Mouse (Mus musculus) embryonic facial prominence, embryonic 12.5 days (tissue): Measurements from ENCODE around the gene Gm12184. TPM values are rescaled to one million over a fixed set of nuclear protein-coding genes. Genes with fewer than 3 reads are reported as not detected.
"Not testable (repeated sequence)": the region's sequence is repeated elsewhere in the genome, so short reads cannot be mapped to it uniquely, and the experiment has no call there.

Source experiments
- ATAC-seq: fragments of 200-750 bp; cut with Nextera tagmentation; 2 replicates; pipeline ENCODE4 v1.8.0; 2017; ENCODE audit not compliant: insufficient number of reproducible peaks, insufficient read depth, low FRiP score, low TSS enrichment
- H3K27ac ChIP-seq: fragments of 300-500 bp; sonication (generic); 2 replicates; pipeline ENCODE4 v1.5.1; 2016; ENCODE audit warnings: mild to moderate bottlenecking
- H3K27me3 ChIP-seq: fragments of 300-500 bp; sonication (generic); 2 replicates; pipeline ENCODE4 v1.6.1; 2016; ENCODE audit warnings: mild to moderate bottlenecking, moderate library complexity
- H3K36me3 ChIP-seq: fragments of 300-500 bp; sonication (generic); 2 replicates; pipeline ENCODE4 v1.6.1; 2016; ENCODE audit warnings: mild to moderate bottlenecking
- H3K4me1 ChIP-seq: fragments of 300-500 bp; sonication (generic); 2 replicates; pipeline ENCODE4 v1.6.1; 2016
- H3K4me2 ChIP-seq: fragments of 300-500 bp; sonication (generic); replicated peaks from 2 replicates; pipeline ENCODE4 v1.6.1; 2016; ENCODE audit warnings: mild to moderate bottlenecking, moderate library complexity
- H3K4me3 ChIP-seq: fragments of 300-500 bp; sonication (generic); 2 replicates; pipeline ENCODE4 v1.5.1; 2016; ENCODE audit warnings: mild to moderate bottlenecking
- H3K9ac ChIP-seq: fragments of 300-500 bp; sonication (generic); 2 replicates; pipeline ENCODE4 v1.6.1; 2016; ENCODE audit warnings: mild to moderate bottlenecking, moderate library complexity
- H3K9me3 ChIP-seq: fragments of 300-500 bp; sonication (generic); 2 replicates; pipeline ENCODE4 v1.6.1; 2016; ENCODE audit warnings: mild to moderate bottlenecking, moderate library complexity
- WGBS: fragments of 180-500 bp; shearing (Covaris S2); methylation state at CpG from one replicate; pipeline ENCODE4 v1.1.7; 2016; 5-methylcytosine and 5-hydroxymethylcytosine counted together
- polyA plus RNA-seq: library from polyadenylated mRNA; unstranded; fragments of >200 nt; fragmentation: Nextera tagmentation; extraction: Ambion mirVana; gene quantifications from 2 replicates; pipeline ENCODE4 v1.2.1, GENCODE M21; 2016

Gene Gm12184
- polyA plus RNA-seq: 6.9 and 7.0 TPM in 2 replicates

DNA sequence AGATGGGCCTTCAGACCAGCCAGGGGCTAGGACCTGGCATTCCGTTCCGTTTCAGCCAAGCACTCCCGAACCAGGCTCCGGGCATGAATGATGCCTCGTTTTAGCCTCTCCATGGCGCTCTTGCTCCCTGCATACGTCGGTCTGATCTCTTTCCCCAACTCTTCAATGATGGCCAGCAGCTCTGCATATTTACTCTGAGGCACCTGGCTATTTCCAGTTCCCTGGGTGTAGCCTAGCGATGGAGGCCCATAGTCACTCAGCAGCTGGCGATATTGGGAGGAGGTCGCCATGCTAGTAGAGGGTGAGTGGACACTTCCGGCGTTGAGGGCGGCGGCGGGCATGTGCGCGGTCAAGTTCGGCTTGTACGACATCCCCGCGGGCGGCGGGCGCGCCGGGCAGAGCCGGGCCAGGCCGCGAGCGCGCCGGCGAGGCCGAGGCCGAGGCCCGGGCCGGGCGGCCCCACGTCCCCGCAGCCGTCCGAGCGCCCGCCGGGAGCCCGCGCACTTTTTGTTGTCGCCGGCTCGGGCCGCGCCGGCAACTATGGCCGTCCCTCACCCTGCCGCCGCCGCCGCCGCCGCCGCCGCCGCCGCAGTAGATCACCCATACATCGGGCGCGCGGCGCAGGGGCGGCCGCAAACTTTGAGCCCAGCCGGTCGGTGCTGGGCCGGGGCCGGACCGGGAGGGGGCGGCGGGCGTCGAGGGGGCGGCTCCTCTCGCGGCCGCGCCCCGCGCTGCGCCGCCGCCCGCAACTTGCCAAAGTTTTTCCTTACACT, at the start of gene Gm12184, which contains the start of gene Trim7:
Gene Gm12184, minus strand, starts transcription at position 677 of the 773 bp plus-strand sequence.
Gene Trim7, plus strand, starts transcription at position 162 of the 773 bp plus-strand sequence.
- ATAC-seq: peak; percentile 76
- Histone ChIP-seq H3K4me3 (peak within 1 kb of the TSS; percentile 40), H3K9ac (peak within 1 kb of the TSS; percentile 45; the same call in 1 of the 2 replicates), H3K27me3 (peaks cover 14% of the 10 kb centered on the region), H3K4me2 (peak within 1 kb of the TSS; percentile 69)
- H3K9me3 ChIP-seq, H3K27ac ChIP-seq, H3K36me3 ChIP-seq, H3K4me1 ChIP-seq: not testable (repeated sequence)
- under 1% methylated on average over 59 of the region's 92 CpGs for WGBS

DNA sequence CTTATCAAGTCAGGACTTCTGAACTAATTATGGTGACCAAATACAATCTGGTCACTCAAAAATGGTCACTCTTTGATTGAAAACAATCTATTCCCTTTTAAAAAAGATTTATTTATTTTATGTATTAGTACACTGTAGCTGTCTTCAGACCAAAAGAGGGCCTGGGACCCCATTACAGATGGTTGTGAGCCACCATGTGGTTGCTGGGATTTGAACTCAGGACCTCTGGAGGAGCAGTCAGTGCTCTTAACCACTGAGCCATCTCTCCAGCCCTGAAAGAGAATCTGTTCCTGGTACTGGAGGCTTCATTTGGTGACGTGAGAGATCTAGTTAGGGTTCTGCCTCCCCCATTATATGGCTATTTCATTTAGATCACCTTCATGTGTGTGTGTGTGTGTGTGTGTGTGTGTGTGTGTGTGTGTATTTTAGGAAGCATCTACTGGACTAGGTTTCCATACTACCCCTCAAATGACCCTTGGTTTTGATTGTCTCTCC, 48.9 kb upstream of the Gm12184 start:
- 89% methylated on average over 1 of the region's 1 CpGs for WGBS
- H3K4me2 ChIP-seq, H3K27me3 ChIP-seq, H3K27ac ChIP-seq, H3K9me3 ChIP-seq, H3K4me3 ChIP-seq, H3K4me1 ChIP-seq, ATAC-seq, H3K9ac ChIP-seq, H3K36me3 ChIP-seq: not testable (repeated sequence)

DNA sequence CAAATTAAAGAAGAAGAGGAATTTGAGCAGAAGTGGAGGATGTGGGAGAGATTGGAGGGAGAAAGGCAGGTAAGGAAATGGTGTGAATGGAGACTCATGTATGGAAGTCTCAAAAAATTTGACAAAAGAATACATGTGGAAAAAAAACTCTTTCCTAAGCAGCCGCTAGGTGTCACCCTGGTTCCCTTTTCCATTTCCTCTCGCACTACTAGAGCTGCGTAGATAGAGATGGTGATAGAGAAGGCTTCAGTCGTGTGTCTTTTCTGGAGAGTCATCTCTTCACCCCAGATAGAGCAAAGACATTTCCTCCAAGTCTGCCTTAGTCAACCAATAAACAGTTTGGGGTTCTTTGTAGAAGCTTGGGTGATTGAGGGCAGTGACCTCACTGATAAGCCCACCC, 48.0 kb upstream of the Gm12184 start:
- H3K36me3 ChIP-seq: no peaks in the 10 kb centered on the region
- H3K4me3 ChIP-seq: no peak overlapping the region
- H3K4me1 ChIP-seq: no peaks in the 10 kb centered on the region
- no peaks in the 10 kb centered on the region for H3K9me3 ChIP-seq
- no peak overlapping the region for H3K9ac ChIP-seq
- no peak overlapping the region for H3K4me2 ChIP-seq
- no peaks in the 10 kb centered on the region; the same call in 1 of the 2 replicates for H3K27me3 ChIP-seq
- 1% methylated on average over 4 of the region's 4 CpGs for WGBS
- no peak overlapping the region for H3K27ac ChIP-seq
- ATAC-seq: no peak

DNA sequence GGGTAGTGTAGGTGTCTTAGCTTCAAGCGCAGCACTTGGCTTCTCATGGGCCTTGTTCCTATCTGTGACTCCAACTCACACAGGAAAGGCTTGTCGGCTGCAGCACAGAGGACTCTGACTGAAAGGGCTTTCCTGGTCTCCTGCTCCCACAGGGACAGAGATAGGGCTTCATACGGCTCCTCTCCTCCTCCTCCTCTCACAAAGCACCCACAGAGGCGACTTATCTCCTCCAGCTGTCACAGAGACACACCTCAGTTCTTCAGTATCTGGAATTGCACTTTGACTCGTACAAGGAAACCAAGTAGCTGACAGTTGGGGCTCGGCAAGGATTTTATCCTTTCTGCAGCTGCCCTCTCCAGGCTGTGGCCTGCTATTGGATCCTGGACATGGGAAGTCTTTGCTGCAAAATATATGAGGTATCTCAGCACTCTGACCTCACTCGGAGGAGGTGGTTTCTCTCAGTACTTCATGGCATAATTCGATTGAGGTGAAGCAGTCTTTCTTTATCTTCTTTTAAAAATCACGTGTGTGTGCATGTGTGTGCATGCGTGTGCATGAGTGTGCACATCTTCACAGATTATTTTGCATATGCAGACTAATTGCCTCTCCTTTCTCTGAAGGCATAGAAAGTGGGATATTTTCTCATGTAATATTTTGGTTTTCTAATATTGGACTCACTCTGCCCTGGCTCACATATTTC, 47.3 kb upstream of the Gm12184 start:
- H3K27me3 ChIP-seq: no peaks in the 10 kb centered on the region; the same call in 1 of the 2 replicates
- 75% methylated on average over 10 of the region's 10 CpGs for WGBS
- ATAC-seq: no peak

DNA sequence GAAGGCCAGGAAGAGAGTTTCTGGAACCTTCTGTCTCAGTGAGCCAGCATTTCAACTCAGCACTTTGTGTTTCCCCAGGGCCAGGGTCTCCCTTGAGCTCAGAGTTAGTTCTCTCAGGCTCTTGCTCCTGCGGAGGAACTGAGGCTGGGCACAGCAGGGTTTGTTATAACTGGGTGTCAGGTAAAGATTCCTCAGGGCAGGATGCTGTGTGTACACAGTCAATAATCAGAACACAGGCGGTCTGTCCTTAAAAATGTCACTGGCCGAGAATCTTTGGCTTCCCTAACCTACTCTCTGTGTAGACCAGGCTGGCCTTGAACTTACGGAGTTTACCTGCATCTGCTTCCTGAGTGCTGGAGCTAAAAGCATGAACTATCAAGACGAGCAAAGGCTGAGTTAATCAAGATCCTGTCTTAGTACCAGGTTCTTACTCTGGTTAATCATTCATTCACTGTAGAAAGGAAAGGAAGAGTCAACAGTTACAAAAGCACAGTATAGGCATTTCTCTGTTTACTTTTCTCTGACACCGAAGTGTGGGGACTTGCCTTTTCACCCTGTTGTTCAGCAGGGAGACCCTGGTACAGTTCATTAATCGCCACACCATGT, 46.3 kb upstream of the Gm12184 start:
- no peak overlapping the region for H3K4me3 ChIP-seq
- no peak overlapping the region for H3K9ac ChIP-seq
- no peak overlapping the region for H3K4me2 ChIP-seq
- H3K36me3 ChIP-seq: no peaks in the 10 kb centered on the region
- H3K4me1 ChIP-seq: no peaks in the 10 kb centered on the region
- no peaks in the 10 kb centered on the region; the same call in 1 of the 2 replicates for H3K27me3 ChIP-seq
- no peak overlapping the region for H3K27ac ChIP-seq
- no peaks in the 10 kb centered on the region for H3K9me3 ChIP-seq
- WGBS: 78% methylated on average over 7 of the region's 7 CpGs
- ATAC-seq: no peak

More for the DNA sequence above, 47.3 kb upstream of the Gm12184 start:
- Histone ChIP-seq H3K27ac (no peak overlapping the region), H3K4me3 (no peak overlapping the region), H3K9ac (no peak overlapping the region), H3K4me1 (no peaks in the 10 kb centered on the region), H3K9me3 (no peaks in the 10 kb centered on the region), H3K4me2 (no peak overlapping the region), H3K36me3 (no peaks in the 10 kb centered on the region)

DNA sequence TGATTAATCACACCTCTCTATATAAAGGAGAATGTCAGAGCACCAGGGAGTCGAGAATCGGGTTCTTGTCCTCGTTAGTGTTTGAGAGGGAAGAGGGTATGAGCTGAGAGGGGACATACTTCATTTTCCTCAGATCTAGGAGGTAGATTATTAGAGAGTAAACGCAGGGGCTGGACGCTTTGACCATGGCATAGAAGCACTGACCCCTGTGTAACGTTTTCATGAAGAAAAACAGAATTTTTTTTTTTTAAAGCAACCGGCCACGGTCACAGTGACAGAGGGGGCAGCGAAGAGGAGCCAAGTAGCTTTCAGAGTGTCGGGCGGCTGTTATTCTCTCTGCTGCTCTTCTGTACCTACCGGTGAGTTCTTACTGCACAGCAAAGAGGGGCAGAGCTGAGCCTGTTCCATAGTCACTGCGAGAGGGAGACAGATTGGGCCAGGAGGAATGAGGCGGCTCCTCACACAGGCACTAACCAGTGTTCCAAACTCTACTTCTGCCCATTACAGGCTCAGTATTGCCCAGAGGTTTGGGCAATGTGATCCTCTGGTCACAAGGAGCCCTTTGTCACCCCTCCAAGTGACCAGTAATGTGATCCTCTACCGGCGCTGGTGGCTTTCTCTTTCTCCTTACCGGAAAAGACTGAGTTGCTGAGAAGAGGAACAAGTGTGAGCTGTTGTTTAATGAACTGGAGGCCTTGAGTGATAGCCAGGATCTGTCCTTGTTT, 45.5 kb upstream of the Gm12184 start:
- Histone ChIP-seq H3K36me3 (no peaks in the 10 kb centered on the region), H3K4me2 (peak overlapping the region; percentile 66), H3K9me3 (no peaks in the 10 kb centered on the region), H3K9ac (0 out of 2 replicates have a peak overlapping the region, but pooled peaks have one; percentile 31), H3K4me3 (peak overlapping the region; percentile 38), H3K27ac (no peak overlapping the region), H3K27me3 (no peaks in the 10 kb centered on the region; the same call in 1 of the 2 replicates), H3K4me1 (no peaks in the 10 kb centered on the region)
- WGBS: 6% methylated on average over 17 of the region's 17 CpGs
- no peak; the same call in 1 of the 2 replicates for ATAC-seq

DNA sequence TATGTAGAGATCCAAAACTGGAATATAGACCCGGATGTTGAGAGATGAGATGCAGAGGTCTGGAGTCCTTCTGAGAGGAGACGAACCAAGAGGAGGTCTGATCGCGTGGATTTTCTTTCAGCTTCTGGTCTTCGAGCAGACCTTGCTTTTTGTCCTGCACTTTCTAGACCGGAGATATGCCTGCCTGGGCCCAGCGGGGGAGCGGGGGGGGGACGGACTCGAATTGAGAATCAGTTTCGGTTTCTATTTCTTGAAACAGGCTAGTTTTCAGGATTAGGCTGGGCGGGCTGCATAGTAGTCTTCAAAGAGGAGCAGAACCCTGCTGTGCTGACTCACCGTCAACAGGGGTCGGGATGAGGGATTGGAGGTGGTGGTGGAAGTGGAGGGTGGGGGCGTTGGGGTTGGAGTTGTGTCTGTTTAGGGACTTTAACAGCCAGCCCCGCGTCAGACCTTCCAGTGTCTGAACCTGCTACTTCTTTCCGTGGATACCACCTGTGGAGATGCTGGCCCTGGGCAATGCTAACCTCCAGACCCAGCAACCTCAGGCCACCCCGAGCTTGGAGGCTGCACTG, 44.8 kb upstream of the Gm12184 start, which contains the start of gene Irgm1:
Gene Irgm1, minus strand, starts transcription at position 483 of the 572 bp plus-strand sequence.
- Histone ChIP-seq H3K36me3 (no peaks in the 10 kb centered on the region), H3K4me3 (peak within 1 kb of the TSS; percentile 38), H3K27me3 (no peaks in the 10 kb centered on the region; the same call in 1 of the 2 replicates), H3K27ac (no peak within 1 kb of the TSS), H3K4me1 (no peaks in the 10 kb centered on the region), H3K4me2 (peak within 1 kb of the TSS; percentile 66), H3K9me3 (no peaks in the 10 kb centered on the region), H3K9ac (peak within 1 kb of the TSS; percentile 31)
- ATAC-seq: peak; percentile 64; the same call in 1 of the 2 replicates
- WGBS: 2% methylated on average over 19 of the region's 19 CpGs

DNA sequence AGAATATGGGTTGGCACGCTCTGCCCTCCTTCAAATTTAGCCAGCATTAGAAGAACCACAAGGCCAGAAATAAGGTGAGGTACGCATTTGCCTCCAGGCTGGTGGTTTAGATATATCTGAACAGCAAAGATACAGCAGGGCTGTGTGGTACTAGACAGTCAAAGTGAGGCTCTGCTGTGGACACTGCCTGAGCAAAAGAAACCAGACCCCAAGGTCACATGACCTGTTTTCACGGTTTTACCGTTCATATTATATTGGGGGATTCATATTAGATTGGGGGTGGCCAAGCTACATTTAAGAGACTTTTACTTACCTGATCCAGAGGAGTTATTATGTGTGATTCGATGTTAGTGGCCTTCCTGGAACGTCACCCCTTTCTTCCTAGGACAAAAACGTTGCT, 44.3 kb upstream of the Gm12184 start:
- Histone ChIP-seq H3K27ac (no peak overlapping the region), H3K9ac (peak overlapping the region; percentile 31; the same call in 1 of the 2 replicates), H3K36me3 (no peaks in the 10 kb centered on the region), H3K9me3 (no peaks in the 10 kb centered on the region), H3K27me3 (no peaks in the 10 kb centered on the region; the same call in 1 of the 2 replicates), H3K4me2 (peak overlapping the region; percentile 66), H3K4me3 (peak overlapping the region; percentile 38), H3K4me1 (no peaks in the 10 kb centered on the region)
- ATAC-seq: no peak
- 34% methylated on average over 7 of the region's 7 CpGs for WGBS

DNA sequence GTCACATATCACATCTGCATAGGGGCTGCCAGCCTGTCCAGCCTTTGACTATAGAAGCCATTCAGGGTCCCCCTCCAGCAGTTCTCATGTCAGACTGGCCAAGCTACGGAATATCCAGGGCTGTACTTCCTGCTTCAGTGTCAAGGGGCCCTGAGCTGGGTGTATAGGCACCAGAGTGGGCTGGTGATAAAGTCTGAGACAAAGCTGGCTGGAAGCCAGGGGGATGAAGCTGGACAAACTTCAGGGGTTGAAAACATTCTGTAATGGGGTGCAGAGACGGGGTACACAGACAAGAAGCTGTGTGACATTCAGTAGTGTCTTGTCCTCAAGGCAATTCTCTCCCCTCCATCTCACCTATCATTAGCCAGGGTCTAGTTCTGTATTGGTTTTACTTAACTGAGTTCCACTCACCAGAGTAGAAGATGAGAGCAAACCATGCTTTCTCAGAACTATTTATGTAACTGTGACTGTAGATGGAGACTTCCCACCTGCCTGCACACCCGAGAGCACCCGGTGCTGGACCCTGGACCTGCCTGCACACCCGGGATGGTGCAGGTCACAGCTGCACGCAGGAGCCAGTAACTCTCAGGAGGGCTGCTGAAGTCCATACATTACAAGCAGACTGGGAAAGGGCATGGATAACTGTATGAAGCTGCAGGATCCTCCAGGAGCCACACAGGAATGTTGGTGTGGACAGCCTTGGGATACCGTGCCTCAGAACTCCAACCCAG, 43.1 kb upstream of the Gm12184 start:
- no peak overlapping the region for H3K4me3 ChIP-seq
- H3K36me3 ChIP-seq: no peaks in the 10 kb centered on the region
- WGBS: 62% methylated on average over 7 of the region's 7 CpGs
- H3K9ac ChIP-seq: no peak overlapping the region
- H3K4me2 ChIP-seq: no peak overlapping the region
- no peaks in the 10 kb centered on the region for H3K4me1 ChIP-seq
- ATAC-seq: no peak
- no peaks in the 10 kb centered on the region for H3K27me3 ChIP-seq
- H3K9me3 ChIP-seq: no peaks in the 10 kb centered on the region
- H3K27ac ChIP-seq: no peak overlapping the region

DNA sequence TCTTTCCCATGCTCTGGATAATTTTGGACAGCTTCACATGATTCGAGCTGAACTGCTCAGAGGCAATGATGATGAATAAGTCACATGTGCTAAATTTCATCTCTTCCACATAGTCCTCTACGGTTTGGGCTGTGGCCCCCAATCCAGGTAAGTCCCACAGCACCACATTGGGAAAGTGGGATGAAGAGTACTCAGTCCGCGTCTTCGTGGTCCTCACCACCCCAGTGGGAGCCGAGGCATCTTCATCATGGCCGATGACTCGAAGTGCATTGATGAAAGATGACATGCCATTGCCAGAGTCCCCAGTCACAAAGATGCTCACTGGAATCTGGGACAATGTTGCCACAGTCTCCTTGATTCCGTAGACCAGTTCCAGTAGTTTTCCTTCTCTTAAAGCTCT, 40.0 kb upstream of the Gm12184 start:
- Histone ChIP-seq H3K4me2 (no peak overlapping the region), H3K4me1 (no peaks in the 10 kb centered on the region), H3K4me3 (no peak overlapping the region), H3K27me3 (no peaks in the 10 kb centered on the region), H3K27ac (no peak overlapping the region), H3K9ac (no peak overlapping the region), H3K9me3 (no peaks in the 10 kb centered on the region), H3K36me3 (no peaks in the 10 kb centered on the region)
- WGBS: 96% methylated on average over 9 of the region's 9 CpGs
- no peak for ATAC-seq
